Mouse (Mus musculus) kidney, adult 18-20 months (tissue): ENCODE results near the gene Lyzl4.
"Not testable (repeated sequence)": the region's sequence is repeated elsewhere in the genome, so short reads cannot be mapped to it uniquely, and the experiment has no call there.

Experiments used
- DNase-seq: peaks from one replicate; pipeline ENCODE4 v3.0.0; 2021

The Lyzl4 gene

DNA sequence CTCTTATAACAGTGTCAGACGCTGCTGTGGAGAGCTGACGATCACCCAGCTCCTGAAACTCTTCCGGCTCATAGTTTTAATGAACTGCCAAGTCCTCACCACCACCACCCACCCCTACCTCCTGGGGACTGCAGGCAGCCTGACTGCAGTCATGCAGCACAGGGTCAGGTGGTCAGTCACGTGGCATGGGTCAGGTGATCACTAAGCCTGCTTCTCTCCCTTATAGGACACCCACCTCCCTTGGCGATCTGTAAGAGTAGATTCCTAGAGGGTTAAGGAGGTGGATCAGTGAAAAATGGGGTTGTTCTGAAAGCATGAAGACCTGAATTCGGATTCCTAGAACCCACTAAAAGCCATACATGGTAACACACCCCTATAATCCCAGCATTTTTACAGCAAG lies 42.3 kb downstream of the Lyzl4 start:
- peak; percentile 30 for DNase-seq

DNA sequence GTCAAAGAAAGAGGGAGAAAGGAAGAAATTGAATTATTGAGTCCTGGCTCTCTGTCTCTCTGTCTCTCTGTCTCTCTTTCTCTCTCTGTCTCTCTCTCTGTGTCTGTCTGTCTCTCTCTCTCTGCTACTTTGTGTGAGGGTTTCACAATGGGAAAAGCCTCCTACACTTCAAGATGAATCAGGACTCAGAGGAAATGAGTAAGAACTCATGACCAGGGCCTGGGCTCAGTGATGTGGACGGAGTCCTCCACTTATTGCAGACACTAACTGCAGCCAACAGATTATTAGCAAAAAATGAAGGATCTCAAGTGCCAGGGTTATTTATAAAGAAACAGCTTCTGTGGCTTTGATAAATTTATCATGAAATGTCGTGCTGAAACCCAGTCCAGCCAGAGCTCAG lies 43.8 kb downstream of the Lyzl4 start:
- no peak for DNase-seq

DNA sequence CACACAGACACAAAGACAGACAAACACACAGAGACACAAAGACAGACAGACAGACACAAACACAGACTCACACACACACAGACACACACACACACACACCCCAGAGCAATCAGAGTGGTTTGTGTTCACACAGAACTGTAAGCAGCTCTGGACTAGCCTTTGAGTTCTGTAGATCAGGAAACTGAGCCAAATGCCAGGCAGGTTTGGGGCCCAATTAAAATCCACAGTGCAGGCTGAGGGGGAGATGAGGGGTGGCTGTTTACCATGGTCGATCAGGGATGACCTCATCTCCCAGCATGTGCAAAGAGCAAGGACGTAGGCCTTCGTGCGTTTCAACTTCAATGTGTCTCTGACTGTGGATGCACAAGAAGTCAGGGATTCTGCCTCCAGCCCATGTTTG lies 47.1 kb downstream of the Lyzl4 start:
- no peak for DNase-seq

DNA sequence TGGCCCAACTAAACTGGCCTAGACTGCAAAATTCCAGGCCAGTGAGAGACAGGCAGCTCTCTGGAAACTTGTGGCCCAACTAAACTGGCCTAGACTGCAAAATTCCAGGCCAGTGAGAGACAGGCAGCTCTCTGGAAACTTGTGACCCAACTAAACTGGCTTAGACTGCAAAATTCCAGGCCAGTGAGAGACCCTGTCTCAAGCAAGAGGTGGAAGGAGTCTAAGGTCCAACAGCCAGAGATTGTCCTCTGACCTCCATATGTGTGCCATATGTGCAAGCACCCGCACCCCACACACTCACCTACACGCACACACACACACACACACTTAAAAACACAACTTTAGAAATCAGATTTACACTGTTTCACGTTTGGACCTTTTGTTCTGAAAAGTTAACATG lies 48.1 kb downstream of the Lyzl4 start:
- DNase-seq = not testable (repeated sequence)

DNA sequence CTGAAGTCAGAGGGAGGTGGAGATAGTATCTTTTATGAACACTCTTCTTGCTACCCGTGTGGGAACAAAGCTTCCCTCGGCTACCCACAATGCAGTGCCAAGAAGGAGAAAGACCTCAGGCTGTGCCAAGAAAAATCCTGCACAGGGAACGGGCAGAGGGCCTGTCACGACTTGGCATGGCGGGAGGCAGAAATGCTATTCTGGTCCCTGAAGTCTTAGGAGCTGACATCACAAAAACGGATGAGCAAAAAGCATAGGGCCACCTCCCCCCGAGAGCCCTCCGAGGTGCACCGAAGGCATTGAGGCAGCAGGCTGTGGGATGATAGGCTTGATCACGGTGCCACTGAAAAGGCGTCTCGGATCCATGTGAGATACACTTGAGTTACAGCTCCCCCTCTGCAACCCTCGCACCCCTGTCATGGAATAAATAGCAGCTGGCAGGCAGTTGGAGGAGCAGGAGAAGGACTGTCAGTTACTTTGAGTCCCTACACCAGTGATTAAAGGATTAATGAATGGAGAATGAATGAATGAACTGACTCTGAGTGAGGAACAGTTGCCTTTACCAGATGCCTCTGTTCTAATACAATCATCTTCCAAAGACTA lies 48.8 kb downstream of the Lyzl4 start:
- no peak for DNase-seq

DNA sequence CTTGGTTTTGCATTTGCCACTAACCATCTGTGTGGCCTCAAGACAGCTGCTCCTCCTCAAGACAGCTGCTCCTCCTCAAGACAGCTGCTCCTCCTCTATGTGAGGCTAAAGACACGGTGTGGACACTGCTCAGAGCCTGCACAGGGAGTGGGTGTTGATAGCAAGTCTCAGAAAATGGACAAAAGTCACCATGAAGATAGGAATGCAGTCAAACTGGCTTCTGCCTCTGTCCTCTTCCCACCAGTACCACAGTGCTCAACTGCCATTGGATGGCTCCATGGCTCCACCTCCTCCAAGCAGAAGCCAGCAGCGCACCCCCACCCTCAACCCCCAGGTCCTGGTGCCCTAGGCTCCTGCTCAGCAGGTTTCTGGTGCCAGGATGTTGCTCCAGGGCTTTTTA lies 52.4 kb downstream of the Lyzl4 start:
- DNase-seq = no peak

DNA sequence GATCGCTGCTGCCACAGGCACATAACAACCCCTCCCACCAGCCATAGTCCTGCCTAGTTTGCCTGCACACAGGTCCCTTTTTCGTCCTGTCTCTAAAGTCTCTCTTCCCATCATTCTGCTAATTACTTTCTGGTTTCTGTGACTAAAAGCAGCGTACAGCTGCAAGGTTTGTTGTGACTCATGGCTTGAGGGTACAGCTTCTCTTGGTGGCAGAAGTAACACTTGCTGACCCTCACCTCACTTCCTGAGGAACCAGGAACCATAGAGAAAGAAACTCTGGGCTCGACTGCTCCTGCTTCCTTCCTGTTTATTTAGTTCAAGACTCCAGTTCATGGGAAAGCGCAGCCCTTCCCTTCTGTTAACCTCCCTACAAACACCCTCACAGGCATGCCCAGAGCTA lies 67.5 kb downstream of the Lyzl4 start:
- no peak for DNase-seq

DNA sequence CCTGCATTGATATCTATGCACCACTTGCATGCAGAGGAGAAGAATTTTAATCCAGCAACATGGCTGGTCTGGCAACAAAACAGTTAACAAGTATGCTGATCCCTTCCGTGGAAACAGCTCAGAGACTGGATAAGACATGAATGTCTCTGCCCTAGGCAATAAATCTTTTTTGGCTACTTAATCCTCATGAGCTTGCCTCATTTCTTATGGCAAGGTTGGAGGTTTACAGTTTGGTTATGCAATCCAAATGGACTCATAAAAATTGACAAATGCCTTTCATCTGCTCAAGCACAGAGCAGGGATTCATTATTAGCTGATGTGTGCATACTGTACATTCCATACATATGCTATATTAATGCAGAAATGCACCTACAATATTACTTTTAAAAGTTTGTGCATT lies 73.4 kb downstream of the Lyzl4 start:
- DNase-seq = no peak

DNA sequence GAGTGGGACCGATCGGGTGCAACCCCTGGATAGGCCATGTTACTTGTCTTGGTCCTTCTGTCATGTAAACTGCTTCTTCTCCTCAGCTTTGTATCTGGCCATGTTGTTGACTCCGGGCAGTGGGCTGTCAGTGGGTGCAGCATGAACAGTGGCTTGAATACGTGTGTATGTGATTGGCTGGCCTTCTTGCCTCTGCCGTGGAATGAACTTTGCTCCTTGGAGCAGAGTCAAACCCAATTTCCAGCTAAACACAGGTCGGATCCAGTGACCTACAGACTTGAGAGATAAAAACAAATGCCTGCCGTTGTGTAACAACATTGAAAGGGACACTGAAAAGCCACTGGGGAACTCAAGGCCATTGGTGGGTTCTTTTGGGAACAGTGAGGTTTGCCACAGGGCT lies 75.5 kb downstream of the Lyzl4 start:
- peak; percentile 33 for DNase-seq

DNA sequence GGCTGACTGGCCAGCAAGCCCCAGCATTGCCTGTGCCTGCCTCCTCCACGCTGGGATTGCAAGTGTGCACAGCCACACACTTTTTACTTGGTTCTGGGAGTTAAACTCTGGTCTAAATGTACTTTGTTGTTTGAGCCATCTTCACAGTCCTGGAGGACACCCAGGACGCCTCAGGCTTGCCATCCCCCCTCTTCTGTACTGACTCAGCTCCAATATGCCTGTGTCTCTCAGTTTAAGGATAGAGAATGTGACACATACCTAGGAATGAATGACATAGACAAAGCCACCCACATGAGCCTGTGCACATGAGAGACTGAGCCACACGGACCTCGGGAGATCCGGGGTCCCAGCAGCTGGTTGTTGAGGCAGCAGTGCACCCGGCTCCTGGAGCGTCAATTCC lies 78.6 kb downstream of the Lyzl4 start:
- DNase-seq = no peak

DNA sequence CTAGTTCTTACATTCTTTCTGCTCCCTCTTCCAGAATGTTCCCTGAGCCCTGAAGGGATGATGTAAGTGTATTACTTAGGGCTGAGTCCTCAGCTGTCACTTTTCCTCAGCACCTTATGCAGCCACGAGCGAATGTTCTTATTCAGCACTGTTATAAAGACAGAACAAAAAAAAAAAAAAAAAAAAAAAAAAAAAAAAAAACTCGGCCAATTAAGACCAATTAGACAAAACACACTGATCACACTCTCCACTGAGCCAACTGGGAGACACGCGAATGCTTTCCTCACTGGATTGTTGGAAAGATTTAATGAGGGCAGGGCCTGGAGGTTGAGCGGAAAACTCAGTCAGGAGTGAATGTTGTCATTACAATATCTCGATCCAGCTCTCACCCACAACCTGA lies 81.4 kb downstream of the Lyzl4 start:
- DNase-seq = no peak

DNA sequence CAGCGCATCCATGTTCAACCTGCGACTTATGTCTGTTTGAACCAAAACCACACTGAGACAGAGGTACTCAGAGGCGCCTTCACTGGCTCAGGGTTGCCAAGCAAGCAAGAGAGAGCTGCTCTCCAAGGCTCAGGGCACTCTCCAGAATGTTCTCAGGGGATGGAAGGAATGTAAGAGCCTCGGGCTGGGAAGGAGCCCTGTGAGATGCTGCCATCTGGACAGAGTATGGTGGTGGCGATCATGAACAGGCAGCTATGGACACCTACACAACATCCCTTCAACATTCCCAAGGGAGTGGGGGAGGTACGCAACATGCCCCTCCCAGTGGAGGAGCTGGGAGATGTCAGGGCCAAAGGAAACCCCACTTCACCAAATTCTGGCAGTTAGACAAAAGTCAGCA lies 83.7 kb downstream of the Lyzl4 start:
- DNase-seq = no peak

DNA sequence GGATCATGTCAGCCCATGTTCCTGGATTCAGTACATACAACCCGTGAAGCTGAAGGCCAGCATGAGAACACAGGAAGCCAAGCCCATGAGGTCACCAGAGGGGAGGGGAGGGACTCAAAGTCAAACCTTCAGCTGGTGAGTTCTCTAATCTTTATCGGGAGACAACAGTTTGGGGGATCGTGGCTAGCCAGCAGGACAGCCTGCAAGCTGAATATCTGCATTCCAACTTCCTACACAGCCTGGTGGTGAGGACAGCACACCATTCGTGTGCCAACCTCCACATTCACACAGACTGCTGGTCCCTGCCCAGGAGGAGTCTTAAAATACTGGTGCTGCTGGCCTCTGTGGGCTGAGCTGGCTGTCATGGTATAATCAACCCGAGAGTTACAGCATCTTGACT lies 85.0 kb downstream of the Lyzl4 start:
- no peak for DNase-seq

DNA sequence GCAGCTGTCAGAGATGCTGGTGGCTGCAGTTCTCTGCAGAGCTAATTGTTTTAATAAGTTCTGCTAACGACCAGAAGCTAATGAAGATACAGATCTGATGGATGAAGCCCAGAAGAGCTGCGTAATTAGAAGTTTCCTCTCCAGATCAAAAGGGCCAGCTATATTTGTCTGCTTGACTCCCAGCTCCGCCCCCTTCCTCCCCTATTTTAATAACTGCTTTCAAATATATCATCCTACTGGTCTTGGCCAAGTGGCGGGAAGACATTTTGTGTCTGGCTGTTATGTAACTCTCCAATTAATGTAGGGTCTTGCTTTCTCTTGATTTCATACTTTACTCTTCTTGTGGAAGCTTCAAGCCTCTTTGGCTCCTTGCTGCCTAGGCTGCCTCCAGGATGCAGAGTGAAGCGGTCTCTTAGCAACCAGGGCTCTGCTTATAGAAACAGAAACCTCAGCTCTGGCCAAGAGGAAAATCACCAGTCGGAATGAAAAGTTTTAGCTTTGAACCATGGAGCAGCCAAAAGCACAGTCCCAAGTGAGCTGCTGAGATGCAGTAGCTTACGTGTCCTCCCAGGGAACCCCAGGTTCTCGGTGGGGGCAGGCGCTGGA lies 86.4 kb downstream of the Lyzl4 start:
- DNase-seq = peak; percentile 3

DNA sequence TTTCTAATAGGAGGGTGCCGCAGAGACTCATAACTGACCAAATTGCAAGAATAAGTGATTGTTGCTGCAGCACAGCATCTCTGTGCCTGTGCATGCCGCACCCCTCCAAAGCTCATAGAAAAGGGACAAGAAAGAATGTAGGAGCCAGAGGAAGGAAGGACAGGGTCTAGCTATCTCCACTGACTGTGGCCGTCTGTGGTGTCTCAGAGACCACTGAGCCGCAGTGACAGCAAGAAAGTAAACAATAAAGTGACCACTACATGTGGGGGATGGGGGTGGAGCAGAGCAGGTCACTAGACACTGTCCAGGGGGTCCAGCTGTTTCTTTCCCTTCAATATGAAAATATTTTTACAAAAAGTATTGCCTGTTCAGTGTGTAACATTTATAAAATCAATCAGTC lies 88.3 kb downstream of the Lyzl4 start:
- no peak for DNase-seq

DNA sequence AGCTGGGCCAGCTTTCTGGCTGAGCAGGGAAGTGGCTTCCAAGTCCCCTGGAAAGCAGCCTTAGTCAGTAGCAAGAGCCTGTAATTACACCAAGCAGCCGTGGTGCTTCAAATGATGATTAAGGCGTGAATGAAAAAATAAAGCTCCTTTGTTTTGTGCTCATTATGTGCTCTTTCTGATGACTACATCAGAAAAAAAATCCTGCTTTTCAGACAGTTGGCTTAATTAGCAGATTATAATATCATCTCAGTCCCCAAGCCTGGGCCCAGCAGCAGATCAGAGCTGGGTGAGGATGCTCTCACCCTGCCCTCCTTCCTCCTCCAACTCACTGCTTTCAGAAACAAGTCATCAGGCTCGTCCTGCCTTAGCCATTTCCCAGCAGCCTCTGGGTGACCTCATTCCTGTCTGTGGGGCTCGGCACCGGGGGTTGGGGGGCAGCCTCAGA lies 91.5 kb downstream of the Lyzl4 start:
- DNase-seq = no peak

DNA sequence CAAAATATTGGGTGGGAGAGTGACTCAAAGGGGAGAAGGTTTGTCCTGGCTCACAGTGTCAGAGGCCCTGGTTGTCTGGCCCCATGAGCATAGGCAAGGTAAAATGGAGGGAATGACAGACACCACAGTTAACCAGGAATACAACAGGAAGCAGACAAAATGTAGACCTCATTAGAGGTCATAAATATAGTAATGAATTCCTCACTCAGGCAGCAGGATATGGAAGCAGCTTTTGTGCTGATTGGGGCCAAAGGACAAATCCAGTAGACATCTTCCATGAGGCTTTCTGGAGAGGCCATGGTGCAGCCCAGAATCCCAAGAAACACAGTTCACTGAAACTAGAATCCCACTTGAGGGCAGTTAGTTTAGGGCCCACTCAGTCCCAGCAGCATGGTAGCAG lies 92.5 kb downstream of the Lyzl4 start:
- no peak for DNase-seq

DNA sequence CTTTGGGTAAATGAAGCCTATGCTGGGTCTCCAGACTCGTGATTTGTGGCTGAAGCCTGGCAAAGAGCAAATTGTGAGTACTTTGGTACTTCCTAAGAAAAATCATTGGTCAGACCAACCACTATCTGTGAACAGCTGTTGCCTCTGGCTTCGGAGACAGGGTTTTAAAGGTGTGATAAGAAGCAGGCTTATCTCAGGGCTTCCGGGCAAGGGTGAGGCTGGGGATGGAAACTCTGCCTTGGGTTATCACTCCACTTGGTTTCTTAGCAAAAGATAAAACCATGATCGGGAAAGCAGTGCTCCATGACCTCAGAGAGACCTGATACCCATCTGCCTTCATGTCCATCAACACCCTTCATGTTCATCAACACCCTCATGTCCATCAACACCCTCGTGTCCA lies 92.9 kb downstream of the Lyzl4 start:
- DNase-seq = no peak

DNA sequence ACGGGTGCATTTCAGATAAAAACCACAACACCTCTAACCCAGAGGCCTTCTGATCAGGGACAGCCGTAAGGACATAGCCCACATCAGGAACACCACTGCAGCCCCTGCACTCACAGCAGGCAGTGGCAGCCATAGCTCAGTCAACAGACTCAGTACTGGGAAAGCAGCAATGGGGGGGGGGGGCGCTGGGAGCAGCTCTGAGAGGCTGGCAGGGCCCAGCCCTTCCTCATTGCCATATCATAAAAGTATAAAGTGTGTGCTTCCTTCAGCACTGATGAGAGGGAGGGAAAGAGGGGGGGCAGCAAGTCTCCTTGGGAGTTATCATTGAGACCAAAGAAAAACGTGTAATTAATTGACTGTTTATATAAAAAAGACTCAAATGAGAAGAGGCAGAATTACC lies 94.5 kb downstream of the Lyzl4 start:
- no peak for DNase-seq

DNA sequence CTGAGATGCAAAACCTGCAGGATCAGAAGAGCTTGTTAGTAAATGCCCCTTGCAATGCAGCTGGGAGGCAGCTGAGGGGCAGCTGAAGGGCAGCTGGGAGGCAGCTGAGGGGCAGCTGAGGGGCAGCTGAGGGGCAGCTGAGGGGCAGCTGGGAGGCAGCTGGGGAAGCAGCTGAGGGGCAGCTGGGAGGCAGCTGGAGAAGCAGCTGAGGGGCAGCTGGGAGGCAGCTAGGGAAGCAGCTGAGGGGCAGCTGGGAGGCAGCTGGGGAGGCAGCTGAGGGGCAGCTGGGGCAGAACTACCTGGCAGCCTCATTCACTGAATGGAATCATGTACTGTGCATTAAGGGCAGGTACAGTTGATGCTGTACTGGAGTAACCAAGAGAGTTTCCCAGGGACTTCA lies 100.4 kb downstream of the Lyzl4 start:
- no peak for DNase-seq

DNA sequence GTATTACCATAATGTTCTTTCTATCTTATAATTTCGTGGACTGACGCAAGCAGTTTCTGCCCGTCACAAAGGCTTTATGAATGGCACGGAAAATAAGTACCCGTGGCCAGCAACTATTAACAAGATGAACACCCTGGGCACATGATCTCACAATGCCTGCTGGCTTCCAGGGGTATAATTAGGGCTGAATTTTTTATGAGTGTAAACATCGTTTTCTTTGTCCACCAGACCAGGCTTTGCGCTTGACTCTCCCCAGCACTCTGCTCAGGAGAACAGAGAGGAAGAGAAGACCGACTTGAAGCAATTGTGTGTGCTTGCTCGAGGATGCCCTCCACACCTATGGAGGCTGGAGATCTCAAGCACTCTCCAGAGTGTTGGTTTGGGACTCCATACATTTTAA lies 109.3 kb downstream of the Lyzl4 start:
- no peak for DNase-seq

DNA sequence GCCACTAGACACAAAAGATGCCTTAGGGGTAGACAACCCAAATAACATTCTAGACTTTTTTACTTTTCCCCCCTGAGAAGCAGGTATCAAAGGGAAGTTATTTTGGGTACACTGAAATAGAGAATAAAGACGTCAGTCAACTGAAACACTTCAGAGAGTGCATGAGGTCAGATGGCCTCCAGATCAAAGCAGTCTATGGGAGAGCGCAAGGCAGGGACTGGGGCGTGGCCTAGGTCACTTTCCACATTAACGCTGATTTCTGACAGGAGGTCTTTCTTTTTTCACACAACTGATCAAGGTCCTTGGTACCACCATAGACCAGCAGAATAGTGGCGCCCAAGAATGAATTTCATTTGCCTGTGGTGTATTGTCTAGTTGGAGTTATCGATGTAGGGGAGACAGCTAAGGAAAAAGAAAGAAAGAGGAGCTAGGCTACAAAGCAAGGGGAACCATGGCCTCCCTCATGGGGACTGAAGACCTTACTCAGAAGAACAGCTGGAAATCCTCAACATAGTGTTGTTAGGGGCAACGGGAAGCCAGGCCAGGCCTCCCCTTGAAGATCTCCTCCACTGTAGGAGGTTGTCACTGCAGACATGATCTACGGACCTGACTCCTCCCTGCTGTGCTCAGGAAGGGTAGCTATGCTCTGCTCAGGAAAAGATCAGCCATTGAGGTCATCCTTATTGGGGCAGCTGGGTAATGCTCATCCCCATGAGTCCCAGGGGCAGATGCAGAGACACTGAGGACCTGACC lies 113.1 kb downstream of the Lyzl4 start:
- DNase-seq = no peak
